Mouse (Mus musculus) small intestine, adult 2 months (tissue): ENCODE data around the gene Tmem243. TPM values are rescaled to one million over a fixed set of nuclear protein-coding genes. Genes with fewer than 3 reads are reported as not detected.
A peak's percentile ranks its signal among the peaks of the same experiment; 100 is the strongest.

Experiments
- H3K27ac ChIP-seq: fragments of 200-500 bp; 2 replicates; pipeline ENCODE4 v1.5.1; 2012; ENCODE audit warnings: low read depth, low read length, control low read depth, inconsistent platforms; ENCODE audit not compliant: insufficient read depth
- H3K27me3 ChIP-seq: fragments of 200-500 bp; 2 replicates; pipeline ENCODE4 v1.6.1; 2012; ENCODE audit warnings: mild to moderate bottlenecking, moderate library complexity, low read length, inconsistent platforms; ENCODE audit not compliant: control insufficient read depth, insufficient read depth
- H3K36me3 ChIP-seq: fragments of 200-500 bp; 2 replicates; pipeline ENCODE4 v1.6.1; 2012; ENCODE audit warnings: mild to moderate bottlenecking, low read length, control low read depth, inconsistent platforms; ENCODE audit not compliant: control insufficient read depth, insufficient read depth
- H3K4me1 ChIP-seq: fragments of 200-500 bp; 2 replicates; pipeline ENCODE4 v1.6.1; 2012; ENCODE audit warnings: low read length, inconsistent platforms, mixed read lengths; ENCODE audit not compliant: control insufficient read depth, insufficient read depth, insufficient read length
- H3K4me3 ChIP-seq: fragments of 200-500 bp; 2 replicates; pipeline ENCODE4 v1.5.1; 2012; ENCODE audit warnings: low read depth, mild to moderate bottlenecking, control low read depth, inconsistent platforms, low read length, moderate library complexity
- CTCF ChIP-seq: fragments of 200-500 bp; IDR thresholded peaks from 2 replicates; pipeline ENCODE4 v1.5.1; 2012; ENCODE audit warnings: low read depth, mild to moderate bottlenecking, control low read depth, inconsistent platforms, low read length, moderate library complexity, mixed read lengths; ENCODE audit not compliant: insufficient replicate concordance, insufficient read length; ENCODE audit errors: extremely low read depth
- POLR2A ChIP-seq: fragments of 200-500 bp; IDR thresholded peaks from 2 replicates; pipeline ENCODE4 v1.6.1; 2012; ENCODE audit warnings: low read depth, mild to moderate bottlenecking, control low read depth, inconsistent platforms, low read length, moderate library complexity
- WGBS: fragments of 180-500 bp; shearing (Covaris S2); methylation state at CpG from one replicate; pipeline ENCODE4 v1.1.7; 2018; 5-methylcytosine and 5-hydroxymethylcytosine counted together
- polyA plus RNA-seq: library from polyadenylated mRNA; depleted of rRNA; stranded (reverse); fragments of >200 nt; gene quantifications from 2 replicates; pipeline ENCODE4 v1.2.3, GENCODE M21; 2012; rRNA removed

Tmem243 gene
- 29.4 and 80.0 TPM in 2 replicates for polyA plus RNA-seq

DNA sequence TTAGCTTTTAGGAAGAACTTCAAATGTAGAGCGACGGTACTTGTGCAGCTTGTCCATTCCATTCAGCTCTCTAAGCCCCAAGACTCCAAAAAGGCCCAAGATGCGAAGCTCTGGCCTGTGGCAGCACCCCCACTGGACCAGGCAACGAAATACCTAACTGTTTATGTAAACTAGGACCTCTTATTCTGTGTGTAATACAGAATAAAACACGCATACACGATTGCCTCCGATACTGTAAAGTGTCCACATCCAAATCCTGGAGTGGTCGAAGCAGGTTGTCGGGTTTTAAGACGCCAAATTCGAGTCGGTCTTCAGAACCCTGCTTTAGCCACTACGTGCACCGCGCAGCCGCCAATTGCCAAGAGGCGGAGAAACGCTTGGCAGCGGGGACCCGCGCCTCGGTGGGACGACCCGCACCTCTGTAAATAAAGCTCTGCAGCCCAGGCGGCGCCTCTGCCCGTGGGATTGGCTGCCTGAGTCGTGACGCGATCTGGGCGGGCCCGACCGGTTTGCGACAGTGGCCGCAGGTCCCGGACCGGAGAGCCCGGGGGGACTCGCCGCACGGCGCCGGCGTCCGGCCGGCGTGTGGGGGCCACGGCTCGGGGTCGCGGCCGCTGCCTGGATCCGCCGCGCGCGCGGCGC lies at the start of gene Tmem243:
Gene Tmem243, plus strand, starts transcription at position 462 of the 642 bp plus-strand sequence.
- no peak for TF ChIP-seq CTCF
- TF ChIP-seq POLR2A, result peak; percentile 93; the same call in 1 of the 2 replicates
- H3K36me3 ChIP-seq, result no peaks in the 10 kb centered on the region
- peaks cover 9% of the 10 kb centered on the region; the same call in 1 of the 2 replicates for H3K4me1 ChIP-seq
- under 1% methylated on average over 59 of the region's 59 CpGs for WGBS
- H3K27ac ChIP-seq, result peak within 1 kb of the TSS; percentile 85
- H3K27me3 ChIP-seq, result no peaks in the 10 kb centered on the region
- H3K4me3 ChIP-seq, result peak within 1 kb of the TSS; percentile 99

DNA sequence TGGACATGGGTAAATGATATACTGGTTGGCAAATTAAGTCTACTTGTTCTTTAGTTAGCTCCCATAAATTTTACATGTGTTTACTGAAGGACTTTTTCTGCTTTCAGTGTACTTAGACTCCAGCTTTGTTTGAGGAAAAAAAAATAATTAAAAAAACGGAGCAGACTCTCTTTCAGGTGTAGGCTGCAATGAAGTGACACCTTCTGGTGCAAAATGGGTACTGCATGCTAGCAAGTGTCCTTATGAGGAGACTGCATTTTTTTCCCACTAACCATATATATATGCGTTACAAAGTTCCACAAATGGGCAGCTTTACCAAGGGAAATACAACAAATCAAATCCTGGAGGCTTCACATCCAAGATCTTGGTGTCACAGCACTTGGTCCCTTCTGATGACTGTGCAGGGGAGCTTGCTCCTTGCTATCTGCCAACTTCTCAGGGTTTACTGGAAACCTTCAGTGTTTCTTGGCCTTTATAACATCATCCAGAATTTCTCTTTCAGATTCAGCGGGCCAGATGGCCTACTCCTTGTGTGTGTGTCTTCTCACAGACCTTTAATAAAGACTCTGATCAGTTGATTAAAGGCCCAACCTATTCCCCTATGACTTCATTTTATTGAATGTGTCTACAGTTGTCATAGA lies 44.3 kb upstream of the Tmem243 start:
- 11% methylated on average over 3 of the region's 3 CpGs for WGBS
- H3K36me3 ChIP-seq, result no peaks in the 10 kb centered on the region
- H3K4me1 ChIP-seq, result peaks cover 11% of the 10 kb centered on the region; the same call in 1 of the 2 replicates
- no peak overlapping the region for H3K4me3 ChIP-seq
- H3K27ac ChIP-seq, result peak overlapping the region; percentile 17; the same call in 1 of the 2 replicates
- TF ChIP-seq POLR2A (no peak), CTCF (no peak)
- H3K27me3 ChIP-seq, result no peaks in the 10 kb centered on the region

DNA sequence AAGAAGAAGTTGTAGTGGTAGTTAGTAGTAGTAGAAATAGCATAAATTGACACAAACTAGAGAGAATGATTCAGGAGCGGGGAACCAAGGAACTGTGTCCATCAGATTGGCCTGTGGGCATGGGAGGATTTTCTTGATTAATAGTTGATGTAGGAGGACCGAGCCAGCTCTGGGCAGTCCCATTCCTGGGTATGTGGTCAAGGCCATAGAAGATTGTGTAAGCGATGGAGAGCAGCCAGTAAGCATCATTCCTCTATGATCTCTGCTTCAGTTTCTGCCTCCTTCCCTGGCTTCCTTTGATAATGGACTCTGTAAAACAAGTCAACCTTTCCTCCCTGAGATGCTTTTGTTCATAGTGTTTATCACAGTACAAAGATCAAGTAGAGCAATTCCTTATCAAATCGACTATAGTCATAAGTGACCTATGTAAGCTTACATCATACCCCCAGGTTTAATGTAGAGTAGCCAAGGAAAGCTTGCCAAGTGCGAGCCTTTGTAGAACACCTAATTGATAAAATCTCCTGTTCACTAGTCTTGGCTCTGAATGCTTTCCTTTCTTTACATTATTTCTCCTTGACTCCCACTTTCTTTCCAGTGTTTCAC lies 43.1 kb upstream of the Tmem243 start:
- peak overlapping the region; percentile 88 for H3K27ac ChIP-seq

DNA sequence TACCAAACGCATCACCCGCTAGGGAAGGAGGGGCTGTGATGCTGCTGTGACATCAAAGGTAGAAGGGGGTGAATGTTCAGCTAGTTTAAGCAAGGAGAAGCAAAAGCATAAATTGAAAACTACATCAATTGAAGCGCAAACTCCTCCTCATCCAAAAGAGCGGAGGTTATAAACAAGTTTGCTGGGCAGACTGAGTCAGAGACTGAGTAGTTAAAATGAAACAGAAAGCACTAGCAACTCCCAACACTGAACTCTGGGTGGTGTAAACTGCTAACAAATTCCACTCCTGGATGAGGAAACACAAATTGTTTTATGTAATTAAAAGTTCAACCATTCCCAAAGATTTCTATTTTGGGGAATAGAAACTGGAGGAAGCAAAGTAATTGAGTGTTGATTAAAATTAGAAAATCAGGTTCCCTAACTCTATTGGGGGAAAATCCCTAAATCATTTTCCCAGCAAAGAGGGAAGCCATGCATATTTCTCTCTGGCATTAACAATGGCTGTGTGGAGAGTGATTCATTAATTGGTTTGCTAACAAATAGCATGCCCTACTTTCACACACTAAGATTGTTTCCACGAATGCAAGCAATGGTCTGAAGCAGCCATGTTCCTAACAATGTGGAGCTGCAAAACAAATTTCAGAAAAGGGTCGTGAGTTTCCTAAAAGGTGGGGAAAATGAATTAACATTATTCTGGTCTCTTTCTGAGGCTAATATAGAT lies 41.0 kb upstream of the Tmem243 start:
- no peak overlapping the region for H3K4me3 ChIP-seq
- peak overlapping the region; percentile 76 for H3K27ac ChIP-seq
- peaks cover 11% of the 10 kb centered on the region; the same call in 1 of the 2 replicates for H3K4me1 ChIP-seq
- H3K27me3 ChIP-seq, result no peaks in the 10 kb centered on the region
- H3K36me3 ChIP-seq, result no peaks in the 10 kb centered on the region
- TF ChIP-seq CTCF (no peak), POLR2A (no peak)
- WGBS, result 37% methylated on average over 6 of the region's 6 CpGs

More for the DNA sequence above, 43.1 kb upstream of the Tmem243 start:
- Histone ChIP-seq H3K36me3 (no peaks in the 10 kb centered on the region), H3K4me3 (no peak overlapping the region), H3K27me3 (no peaks in the 10 kb centered on the region), H3K4me1 (peaks cover 11% of the 10 kb centered on the region; the same call in 1 of the 2 replicates)
- WGBS, result 32% methylated on average over 5 of the region's 5 CpGs
- TF ChIP-seq CTCF (no peak), POLR2A (no peak)

DNA sequence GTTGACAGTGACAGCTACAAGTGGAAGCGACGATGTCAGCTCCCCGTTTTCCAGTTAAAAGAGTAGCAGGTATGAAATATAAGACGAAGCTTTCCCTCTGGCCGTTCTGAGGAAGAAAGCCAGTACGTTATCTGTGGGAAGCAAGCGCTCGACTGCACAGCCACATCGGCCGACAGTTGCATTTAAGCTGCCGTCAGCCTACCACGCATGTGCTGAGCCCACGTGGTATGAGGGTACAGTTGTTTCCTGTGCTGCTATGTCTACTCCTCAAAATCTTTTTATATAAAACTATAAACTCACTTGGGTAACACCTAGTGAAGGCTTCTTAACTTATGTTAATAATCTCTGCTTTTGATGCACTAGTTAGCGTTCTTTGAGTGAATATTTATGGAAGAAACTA lies 40.2 kb upstream of the Tmem243 start:
- Histone ChIP-seq H3K4me3 (no peak overlapping the region), H3K27me3 (no peaks in the 10 kb centered on the region), H3K36me3 (no peaks in the 10 kb centered on the region), H3K27ac (no peak overlapping the region), H3K4me1 (peaks cover 11% of the 10 kb centered on the region; the same call in 1 of the 2 replicates)
- TF ChIP-seq POLR2A (no peak), CTCF (no peak)
- WGBS, result 89% methylated on average over 14 of the region's 14 CpGs

DNA sequence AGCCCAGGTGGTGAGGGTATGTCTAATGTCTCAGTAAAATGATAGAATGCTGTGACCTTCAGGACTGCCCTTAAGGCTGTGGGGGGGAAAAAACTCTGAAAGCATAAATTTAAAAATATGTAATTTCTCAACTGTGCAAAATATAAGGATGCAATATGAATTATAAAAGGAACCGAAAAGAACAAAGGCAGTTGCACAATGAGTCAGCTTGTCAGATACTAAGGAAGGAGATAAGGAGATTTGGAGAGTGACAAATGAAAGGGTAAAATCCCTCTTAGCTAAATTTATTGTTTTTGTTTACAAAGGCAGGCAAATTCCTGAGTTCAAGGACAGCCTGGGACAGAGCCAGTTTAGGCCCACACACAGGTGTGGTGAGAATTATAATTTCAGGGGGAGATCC lies 36.3 kb upstream of the Tmem243 start:
- WGBS, result 61% methylated on average over 1 of the region's 1 CpGs
- TF ChIP-seq POLR2A (no peak), CTCF (no peak)
- no peak overlapping the region for H3K4me3 ChIP-seq
- H3K36me3 ChIP-seq, result no peaks in the 10 kb centered on the region
- H3K4me1 ChIP-seq, result no peaks in the 10 kb centered on the region
- no peaks in the 10 kb centered on the region for H3K27me3 ChIP-seq
- H3K27ac ChIP-seq, result no peak overlapping the region
